Mouse (Mus musculus): Measurements from ENCODE around the gene Fzr1. TPM values are rescaled to one million over a fixed set of nuclear protein-coding genes. Genes with fewer than 3 reads are reported as not detected.

Fzr1 gene
- total RNA-seq, 2 experiments from 2014 or later = 15.3 to 15.4 TPM

Small RNA genes lying within 50 kb of the gene (microRNA-seq; reads per million reads assigned to microRNA genes)
- 2.4 reads per million for gene Mir1191b
- 1.4 reads per million for gene Mir6913

Other genes with a start within 250 kb of the Fzr1 start
- gene Zbtb7a, start 243.3 kb downstream of the Fzr1 start, total RNA-seq (2021) = 10 to 100 TPM; 22.1 to 24.5 TPM
- gene Pias4, start 210.6 kb downstream of the Fzr1 start, total RNA-seq (2021) = 10 to 100 TPM; 15.3 to 17.1 TPM
- gene Eef2, start 201.9 kb downstream of the Fzr1 start, total RNA-seq (2021) = 1,000 to 10,000 TPM; 1,320 to 1,335 TPM
- gene Dapk3, start 195.5 kb downstream of the Fzr1 start, total RNA-seq (2021) = 10 to 100 TPM; 25.5 to 28.4 TPM
- not detected for gene 4930442H23Rik, start 194.7 kb downstream of the Fzr1 start, total RNA-seq (2021)
- gene Nmrk2, start 176.5 kb downstream of the Fzr1 start, total RNA-seq (2021) = 100 to 1,000 TPM in 1 of 2 experiments, 10 to 100 TPM in 1; 59.9 to 118 TPM
- not detected for gene Atcay, start 147.7 kb downstream of the Fzr1 start, total RNA-seq (2021)
- gene Zfr2, start 145.4 kb downstream of the Fzr1 start, total RNA-seq (2021) = 1 to 10 TPM; 1.9 to 2.7 TPM
- gene Matk, start 125.6 kb downstream of the Fzr1 start, total RNA-seq (2021) = not detected
- gene Mrpl54, start 111.6 kb downstream of the Fzr1 start, total RNA-seq (2021) = 100 to 1,000 TPM; 106 to 116 TPM
- gene Apba3, start 111.6 kb downstream of the Fzr1 start, total RNA-seq (2021) = 100 to 1,000 TPM; 102 to 105 TPM
- gene Tjp3, start 86.9 kb downstream of the Fzr1 start, total RNA-seq (2021) = not detected
- gene Pip5k1c, start 85.6 kb downstream of the Fzr1 start, total RNA-seq (2021) = 10 to 100 TPM; 19.7 to 20.4 TPM
- 10 to 100 TPM; 10.1 to 10.9 TPM for gene Cactin, start 57.4 kb downstream of the Fzr1 start, total RNA-seq (2021)
- under 1 TPM; 0.16 to 0.55 TPM for gene Tbxa2r, start 49.8 kb downstream of the Fzr1 start, total RNA-seq (2021)
- 1 to 10 TPM in 1 of 2 experiments, under 1 TPM in 1; 0.39 to 1.4 TPM for gene Gipc3, start 35.2 kb downstream of the Fzr1 start, total RNA-seq (2021)
- 10 to 100 TPM; 14.7 to 19.6 TPM for gene Hmg20b, start 28.0 kb downstream of the Fzr1 start, total RNA-seq (2021)
- gene Mfsd12, start 21.0 kb downstream of the Fzr1 start, total RNA-seq (2021) = 1 to 10 TPM; 2.3 to 2.8 TPM
- gene 4930404N11Rik, start 12.7 kb downstream of the Fzr1 start, total RNA-seq (2021) = under 1 TPM; 0.23 to 0.66 TPM
- gene Dohh, start 5.9 kb upstream of the Fzr1 start, total RNA-seq (2021) = 10 to 100 TPM; 41.1 to 44.1 TPM
- gene Gm48551, start 6.0 kb upstream of the Fzr1 start, total RNA-seq (2021) = under 1 TPM; 0.57 to 0.97 TPM
- under 1 TPM in 1 of 2 experiments, not detected in 1; 0.34 TPM for gene Gm48552, start 10.5 kb upstream of the Fzr1 start, total RNA-seq (2021)
- gene Smim24, start 14.5 kb upstream of the Fzr1 start, total RNA-seq (2021) = not detected
- 100 to 1,000 TPM; 232 to 244 TPM for gene Nfic, start 77.1 kb upstream of the Fzr1 start, total RNA-seq (2021)
- gene Celf5, start 104.2 kb upstream of the Fzr1 start, total RNA-seq (2021) = under 1 TPM; 0.05 to 0.07 TPM
- gene Ncln, start 117.9 kb upstream of the Fzr1 start, total RNA-seq (2021) = 10 to 100 TPM; 41.0 to 45.8 TPM
- gene S1pr4, start 121.6 kb upstream of the Fzr1 start, total RNA-seq (2021) = under 1 TPM; 0.71 to 0.78 TPM
- under 1 TPM; 0.53 to 0.57 TPM for gene Gna15, start 145.7 kb upstream of the Fzr1 start, total RNA-seq (2021)
- 10 to 100 TPM; 26.2 to 31.8 TPM for gene Gna11, start 166.7 kb upstream of the Fzr1 start, total RNA-seq (2021)
- 100 to 1,000 TPM; 947 to 962 TPM for gene Aes, start 181.0 kb upstream of the Fzr1 start, total RNA-seq (2021)
- gene Tle2, start 196.0 kb upstream of the Fzr1 start, total RNA-seq (2021) = 1 to 10 TPM; 4.9 to 7.4 TPM
- 1 to 10 TPM; 4.5 to 6.1 TPM for gene Tle6, start 222.6 kb upstream of the Fzr1 start, total RNA-seq (2021)
- gene BC025920, start 227.8 kb upstream of the Fzr1 start, total RNA-seq (2021) = 1 to 10 TPM; 3.1 to 3.3 TPM
- 1 to 10 TPM; 4.4 to 4.7 TPM for gene Sirt6, start 249.3 kb upstream of the Fzr1 start, total RNA-seq (2021)